Mouse (Mus musculus): Measurements from ENCODE around the gene Spint2. TPM values are rescaled to one million over a fixed set of nuclear protein-coding genes. Genes with fewer than 3 reads are reported as not detected.

The Spint2 gene
- polyA plus RNA-seq, 1 experiment from 2014 or later = 23.8 TPM

DNA sequence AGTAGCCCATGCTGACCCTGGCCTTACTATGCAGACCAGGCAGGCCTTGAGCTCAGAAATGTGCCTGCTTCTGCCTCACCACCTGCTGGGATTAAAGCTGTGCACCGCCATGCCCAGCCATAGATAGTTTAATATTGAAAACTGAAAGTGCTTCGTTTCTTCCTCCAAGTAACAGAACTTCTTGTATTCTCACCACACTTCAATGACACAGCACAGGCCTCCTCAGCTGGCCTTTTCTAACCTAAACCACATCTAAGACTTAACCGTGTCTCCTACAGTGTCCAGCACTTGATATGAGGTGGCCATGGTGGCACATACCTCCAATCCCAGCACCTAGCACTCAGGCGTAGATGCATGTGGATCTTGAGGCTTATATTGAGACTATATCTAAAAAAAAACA, 11.3 kb downstream of the Spint2 start:
- Histone ChIP-seq H3K36me3 (no peaks in the 10 kb centered on the region), H3K4me1 (no peaks in the 10 kb centered on the region), H3K27ac (replicated peaks) (no peak overlapping the region), H3K9ac (replicated peaks) (no peak overlapping the region), H3K4me3 (no peak overlapping the region), H3K9me3 (no peaks in the 10 kb centered on the region), H3K4me2 (replicated peaks) (no peak overlapping the region), H3K27me3 (no peaks in the 10 kb centered on the region)
- 91% methylated on average over 4 of the region's 4 CpGs for WGBS
- no peak for ATAC-seq (ENCODE audit: low FRiP score, low read depth)

DNA sequence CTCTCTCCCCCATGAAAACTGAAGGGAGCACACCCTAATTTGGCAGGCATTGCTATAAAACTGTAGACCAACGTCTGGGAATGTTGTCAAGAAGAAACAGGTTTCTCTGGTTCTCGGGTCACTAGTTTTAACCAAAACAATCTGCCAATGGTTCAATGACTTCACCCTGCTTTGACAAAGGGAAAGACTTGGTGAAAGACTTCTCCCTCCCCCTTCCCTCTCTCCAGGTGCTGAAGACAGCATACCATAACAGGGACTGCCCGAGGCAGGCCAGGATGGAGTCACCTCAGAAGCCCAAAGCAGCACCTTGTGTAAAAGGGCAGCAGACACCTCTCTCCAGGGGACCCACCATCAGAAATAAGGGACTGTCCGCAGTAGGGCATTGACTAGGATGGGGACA, 14.8 kb downstream of the Spint2 start:
- Histone ChIP-seq H3K4me3 (no peak overlapping the region), H3K9ac (replicated peaks) (no peak overlapping the region), H3K27me3 (no peaks in the 10 kb centered on the region), H3K4me1 (no peaks in the 10 kb centered on the region), H3K27ac (replicated peaks) (no peak overlapping the region), H3K9me3 (no peaks in the 10 kb centered on the region), H3K4me2 (replicated peaks) (no peak overlapping the region), H3K36me3 (no peaks in the 10 kb centered on the region)
- no peak for ATAC-seq (ENCODE audit: low FRiP score, low read depth)
- 65% methylated on average over 4 of the region's 4 CpGs for WGBS

DNA sequence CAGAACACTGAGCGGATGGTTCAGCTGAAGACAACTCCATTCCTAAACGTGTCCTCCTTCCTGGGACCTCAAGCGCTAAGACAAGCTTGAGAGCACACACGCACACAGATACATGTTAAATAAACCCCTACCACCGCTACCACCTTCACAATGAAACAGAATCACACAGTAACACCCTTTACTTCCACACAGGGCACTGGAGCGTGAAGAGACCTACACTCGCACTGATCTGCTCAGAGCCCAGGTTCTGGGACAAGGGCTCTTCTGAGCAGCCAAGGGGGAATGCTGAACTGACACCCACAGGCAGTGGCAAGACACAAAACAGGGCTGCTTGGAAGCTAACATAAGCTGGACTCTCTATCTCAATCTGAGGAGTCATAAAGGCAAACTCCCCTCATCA, 16.1 kb downstream of the Spint2 start:
- Histone ChIP-seq H3K27ac (replicated peaks) (no peak overlapping the region), H3K36me3 (no peaks in the 10 kb centered on the region), H3K9ac (replicated peaks) (no peak overlapping the region), H3K4me3 (no peak overlapping the region), H3K4me2 (replicated peaks) (no peak overlapping the region), H3K9me3 (no peaks in the 10 kb centered on the region), H3K27me3 (no peaks in the 10 kb centered on the region), H3K4me1 (no peaks in the 10 kb centered on the region)
- ATAC-seq (ENCODE audit: low FRiP score, low read depth) = no peak
- 77% methylated on average over 7 of the region's 7 CpGs for WGBS

DNA sequence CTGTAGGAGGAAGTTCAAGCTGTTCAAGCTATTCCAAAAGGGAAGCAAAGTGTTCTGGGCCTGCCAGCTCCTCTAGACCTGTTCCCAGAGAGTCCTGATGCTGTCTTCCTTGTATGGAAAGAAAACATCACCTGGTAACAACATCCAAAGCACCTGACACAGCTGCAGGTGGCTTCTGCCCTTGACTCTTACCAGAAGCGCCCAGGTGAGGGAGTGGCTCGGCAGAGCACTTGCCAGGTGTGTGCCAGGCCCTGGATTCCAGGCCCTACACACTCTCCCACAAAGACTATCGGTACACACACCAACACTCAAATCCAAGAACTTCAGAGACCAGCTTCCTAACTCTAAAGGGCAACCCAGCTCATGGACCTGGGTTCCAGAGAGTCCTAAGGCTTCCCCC, 17.9 kb downstream of the Spint2 start:
- H3K4me1 ChIP-seq = peaks cover 9% of the 10 kb centered on the region
- no peak for ATAC-seq (ENCODE audit: low FRiP score, low read depth)
- H3K9me3 ChIP-seq = no peaks in the 10 kb centered on the region
- H3K4me2 ChIP-seq (replicated peaks) = no peak overlapping the region
- H3K9ac ChIP-seq (replicated peaks) = no peak overlapping the region
- no peak overlapping the region for H3K27ac ChIP-seq (replicated peaks)
- WGBS = 95% methylated on average over 3 of the region's 3 CpGs
- H3K4me3 ChIP-seq = no peak overlapping the region
- no peaks in the 10 kb centered on the region for H3K27me3 ChIP-seq
- H3K36me3 ChIP-seq = no peaks in the 10 kb centered on the region

DNA sequence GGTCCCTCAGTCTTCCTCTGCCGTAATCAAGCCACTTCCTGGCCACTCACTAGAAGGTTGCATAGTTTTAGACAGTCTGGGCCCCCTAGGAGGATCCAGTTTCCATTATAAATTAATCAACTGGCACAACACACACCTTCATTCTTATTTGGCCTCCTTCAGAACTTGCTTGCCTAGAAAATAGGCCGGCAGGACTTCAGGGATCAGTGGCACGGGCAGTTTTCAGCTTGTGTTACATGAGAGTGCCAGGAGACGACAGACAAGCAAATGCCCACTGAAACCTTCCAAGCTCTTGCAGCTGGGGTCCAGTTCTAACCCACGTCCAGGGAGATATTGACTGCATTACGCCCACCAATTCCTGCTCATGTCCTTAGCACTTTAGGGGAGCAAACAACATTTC, 19.6 kb downstream of the Spint2 start:
- 86% methylated on average over 6 of the region's 6 CpGs for WGBS

DNA sequence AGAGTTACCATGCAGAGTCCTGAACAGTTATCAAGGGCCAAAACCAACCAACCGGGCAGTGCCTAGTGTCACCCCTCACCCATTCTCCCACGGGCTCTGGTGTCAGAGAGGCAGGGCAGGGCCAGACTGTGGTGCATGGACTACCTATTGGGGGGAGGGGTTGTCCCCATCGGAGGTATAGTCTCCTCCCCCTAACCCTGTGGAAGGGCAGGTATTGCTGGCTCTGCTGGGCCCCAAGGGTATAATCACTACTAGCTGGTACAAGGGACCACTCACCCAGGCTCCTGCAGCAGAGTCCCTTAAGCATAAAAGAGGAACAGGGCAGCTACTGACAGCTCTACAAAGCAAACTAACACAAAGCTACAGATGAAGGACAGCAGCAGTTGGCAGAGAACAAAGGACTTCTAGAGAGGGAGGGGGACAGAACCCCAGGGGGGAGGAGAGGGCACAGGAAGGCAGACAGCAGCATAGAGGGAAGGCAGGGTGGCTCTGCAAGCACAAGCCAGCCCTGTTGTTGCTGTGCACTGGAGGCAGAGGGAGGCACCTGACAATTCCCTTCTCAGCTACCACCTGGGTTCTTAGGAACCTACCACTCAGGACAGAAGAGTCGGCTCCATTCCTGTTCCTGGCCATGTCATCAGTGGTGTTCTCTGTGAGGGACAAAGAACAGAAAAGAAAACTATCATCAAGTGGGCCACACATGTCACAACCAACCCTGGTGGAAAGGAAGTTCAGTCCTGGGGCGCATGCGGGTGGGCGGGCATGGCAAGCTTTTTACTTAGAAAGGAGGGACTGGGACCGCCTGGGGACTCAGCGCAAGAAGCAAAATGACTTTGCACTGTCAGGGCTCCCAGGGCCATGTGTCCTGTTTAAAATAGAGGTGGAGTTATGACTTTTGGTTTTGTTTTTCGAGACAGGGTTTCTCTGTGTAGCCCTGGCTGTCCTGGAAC, 21.7 kb downstream of the Spint2 start:
- H3K9ac ChIP-seq (replicated peaks) = no peak overlapping the region; the same call in 1 of the 2 replicates
- ATAC-seq (ENCODE audit: low FRiP score, low read depth) = peak; percentile 77
- no peak overlapping the region for H3K4me2 ChIP-seq (replicated peaks)
- H3K36me3 ChIP-seq = no peaks in the 10 kb centered on the region
- no peaks in the 10 kb centered on the region for H3K9me3 ChIP-seq
- H3K4me1 ChIP-seq = peaks cover 16% of the 10 kb centered on the region
- WGBS = 81% methylated on average over 10 of the region's 10 CpGs
- peak overlapping the region; percentile 36; the same call in 1 of the 2 replicates for H3K27ac ChIP-seq (replicated peaks)
- no peaks in the 10 kb centered on the region for H3K27me3 ChIP-seq
- H3K4me3 ChIP-seq = no peak overlapping the region

More for the DNA sequence above, 19.6 kb downstream of the Spint2 start:
- no peaks in the 10 kb centered on the region for H3K36me3 ChIP-seq
- peaks cover 16% of the 10 kb centered on the region for H3K4me1 ChIP-seq
- H3K4me3 ChIP-seq = no peak overlapping the region
- no peak overlapping the region for H3K27ac ChIP-seq (replicated peaks)
- no peak for ATAC-seq (ENCODE audit: low FRiP score, low read depth)
- H3K27me3 ChIP-seq = no peaks in the 10 kb centered on the region
- H3K9me3 ChIP-seq = no peaks in the 10 kb centered on the region
- no peak overlapping the region for H3K4me2 ChIP-seq (replicated peaks)
- H3K9ac ChIP-seq (replicated peaks) = no peak overlapping the region

DNA sequence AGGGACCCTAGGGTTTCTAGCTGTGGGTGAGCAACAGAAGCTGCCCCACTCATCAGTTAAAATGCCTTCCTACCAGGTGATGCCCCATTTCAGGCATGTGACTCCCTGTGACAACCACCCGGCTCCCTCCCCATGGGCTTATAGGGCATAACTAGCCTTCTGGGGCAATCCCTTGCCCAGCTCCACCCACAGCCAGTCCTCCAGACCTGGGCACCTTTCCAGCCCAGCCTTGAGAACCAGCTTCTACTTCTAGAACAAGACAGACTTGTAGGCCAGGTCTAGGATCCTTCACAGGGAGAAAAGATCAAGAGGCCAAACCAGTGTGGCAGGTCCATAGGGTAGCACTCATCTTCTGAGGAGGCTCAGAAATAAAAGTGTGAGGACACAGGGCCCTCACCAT, 24.3 kb downstream of the Spint2 start:
- Histone ChIP-seq H3K27me3 (no peaks in the 10 kb centered on the region), H3K36me3 (no peaks in the 10 kb centered on the region), H3K4me2 (replicated peaks) (no peak overlapping the region), H3K4me3 (no peak overlapping the region), H3K4me1 (peaks cover 16% of the 10 kb centered on the region), H3K9ac (replicated peaks) (no peak overlapping the region), H3K9me3 (no peaks in the 10 kb centered on the region), H3K27ac (replicated peaks) (no peak overlapping the region)
- ATAC-seq (ENCODE audit: low FRiP score, low read depth) = no peak
- WGBS = 82% methylated on average over 1 of the region's 1 CpGs

DNA sequence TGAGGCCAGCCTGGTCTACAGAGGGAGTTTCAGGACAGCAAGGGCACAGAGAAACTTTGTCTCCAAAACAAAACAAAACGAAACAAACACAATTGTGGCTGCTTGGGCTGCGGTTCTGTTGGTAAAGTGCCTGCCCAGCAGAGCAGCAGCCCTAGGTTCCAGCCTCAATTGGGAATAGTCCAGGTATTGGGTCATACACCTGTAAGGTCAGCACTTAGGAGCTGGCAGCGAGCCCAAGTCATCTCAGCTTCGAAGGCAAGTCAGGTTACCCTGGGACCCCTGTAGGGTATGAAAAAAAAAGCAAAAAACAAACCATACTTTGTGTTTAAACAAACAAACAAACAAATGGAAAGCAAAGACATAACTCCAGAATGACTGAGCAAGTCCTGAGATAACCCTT, 25.8 kb downstream of the Spint2 start:
- no peak overlapping the region for H3K9ac ChIP-seq (replicated peaks)
- no peak for ATAC-seq (ENCODE audit: low FRiP score, low read depth)
- peaks cover 16% of the 10 kb centered on the region for H3K4me1 ChIP-seq
- H3K36me3 ChIP-seq = no peaks in the 10 kb centered on the region
- H3K4me2 ChIP-seq (replicated peaks) = no peak overlapping the region
- no peak overlapping the region for H3K4me3 ChIP-seq
- 84% methylated on average over 4 of the region's 4 CpGs for WGBS
- H3K9me3 ChIP-seq = no peaks in the 10 kb centered on the region
- H3K27me3 ChIP-seq = no peaks in the 10 kb centered on the region
- no peak overlapping the region for H3K27ac ChIP-seq (replicated peaks)

DNA sequence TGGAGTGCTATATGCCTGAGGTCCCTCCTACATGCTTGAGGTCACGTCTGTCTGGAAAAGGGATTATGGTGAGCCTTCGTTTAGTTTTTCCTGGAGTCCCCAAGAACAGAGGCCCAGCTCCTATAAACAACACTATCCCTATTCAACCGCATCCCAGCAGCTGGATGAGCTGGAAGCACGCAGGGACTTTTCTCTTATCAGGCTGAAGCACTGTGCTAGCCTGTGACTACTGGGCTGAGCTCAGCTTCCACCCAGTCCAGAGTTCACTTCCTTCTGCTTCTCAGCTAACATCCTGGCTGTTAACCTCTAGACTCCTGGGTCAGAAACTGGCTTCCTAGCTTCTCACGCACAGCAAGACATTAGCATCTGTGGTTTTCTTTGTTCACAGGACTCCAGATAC, 27.9 kb downstream of the Spint2 start:
- no peak for ATAC-seq (ENCODE audit: low FRiP score, low read depth)
- 51% methylated on average over 5 of the region's 5 CpGs for WGBS
- H3K27ac ChIP-seq (replicated peaks) = no peak overlapping the region

DNA sequence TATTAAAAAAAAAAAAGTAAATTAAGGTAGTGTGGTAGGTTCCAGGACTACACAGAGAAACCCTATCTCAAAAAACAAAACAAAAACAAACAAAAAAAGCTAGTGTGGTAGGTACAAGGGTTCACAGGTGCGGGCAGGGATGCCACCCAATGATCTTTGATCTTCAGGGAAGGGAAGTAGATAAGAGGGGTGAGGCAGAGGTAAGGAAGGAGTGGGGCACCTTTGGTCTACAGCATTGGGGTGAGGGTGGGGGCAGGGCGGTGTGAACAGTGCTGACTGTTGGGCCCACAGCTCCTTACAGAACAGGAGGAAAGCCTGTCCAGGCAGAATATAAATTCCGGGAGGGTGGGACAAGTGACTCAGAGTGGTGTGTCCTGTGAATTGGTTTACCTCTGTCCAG, 30.5 kb downstream of the Spint2 start:
- H3K9ac ChIP-seq (replicated peaks) = no peak overlapping the region
- peaks cover 25% of the 10 kb centered on the region for H3K27me3 ChIP-seq
- H3K4me3 ChIP-seq = no peak overlapping the region
- H3K9me3 ChIP-seq = no peaks in the 10 kb centered on the region
- H3K27ac ChIP-seq (replicated peaks) = no peak overlapping the region
- no peak overlapping the region for H3K4me2 ChIP-seq (replicated peaks)
- 80% methylated on average over 3 of the region's 3 CpGs for WGBS
- H3K36me3 ChIP-seq = peaks cover 4% of the 10 kb centered on the region; the same call in 1 of the 2 replicates
- ATAC-seq (ENCODE audit: low FRiP score, low read depth) = no peak
- peaks cover 14% of the 10 kb centered on the region for H3K4me1 ChIP-seq

More for the DNA sequence above, 27.9 kb downstream of the Spint2 start:
- peaks cover 3% of the 10 kb centered on the region for H3K27me3 ChIP-seq
- H3K36me3 ChIP-seq = no peaks in the 10 kb centered on the region
- H3K4me2 ChIP-seq (replicated peaks) = no peak overlapping the region
- peaks cover 7% of the 10 kb centered on the region; the same call in 1 of the 2 replicates for H3K4me1 ChIP-seq
- H3K4me3 ChIP-seq = no peak overlapping the region
- H3K9me3 ChIP-seq = no peaks in the 10 kb centered on the region
- H3K9ac ChIP-seq (replicated peaks) = no peak overlapping the region

DNA sequence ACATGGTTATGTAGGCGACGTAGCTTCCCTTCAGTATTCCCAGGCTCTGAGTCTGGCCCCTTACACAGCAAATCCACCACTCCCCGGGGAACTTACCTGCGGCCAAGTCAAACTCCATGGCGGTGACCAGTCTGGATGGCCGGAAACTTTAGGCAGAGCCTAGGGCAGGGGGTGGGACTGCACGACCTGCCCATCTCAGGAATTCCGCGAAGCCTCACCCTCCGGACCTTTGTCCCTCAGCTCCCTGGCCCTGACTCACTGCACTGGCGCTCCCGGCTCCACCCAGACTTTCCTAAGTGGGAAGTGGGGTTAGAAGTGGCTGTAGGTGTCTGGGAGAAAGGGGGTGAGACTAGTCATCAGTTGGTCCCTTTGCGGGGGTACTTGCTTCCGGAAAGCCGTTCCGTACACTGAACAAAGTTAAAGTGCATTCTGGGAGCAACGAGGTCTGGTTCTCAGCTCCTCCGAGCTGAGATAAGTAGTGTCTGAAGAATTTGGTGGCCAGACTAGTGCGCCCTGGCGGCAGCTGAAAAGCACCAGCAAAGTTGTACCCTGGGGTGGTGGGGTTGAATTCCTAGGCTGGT, 33.4 kb downstream of the Spint2 start, which contains the start of gene 2200002D01Rik:
Gene 2200002D01Rik (minus strand): TSS at position 206 of the 581 bp plus-strand sequence.
- 12% methylated on average over 20 of the region's 20 CpGs for WGBS
- Histone ChIP-seq H3K9me3 (no peaks in the 10 kb centered on the region), H3K27ac (replicated peaks) (no peak within 1 kb of the TSS), H3K4me1 (peaks cover 14% of the 10 kb centered on the region), H3K36me3 (peaks cover 26% of the 10 kb centered on the region), H3K4me3 (peak within 1 kb of the TSS; percentile 21), H3K9ac (replicated peaks) (no peak within 1 kb of the TSS; the same call in 1 of the 2 replicates), H3K4me2 (replicated peaks) (peak within 1 kb of the TSS; percentile 44), H3K27me3 (peaks cover 25% of the 10 kb centered on the region)
- ATAC-seq (ENCODE audit: low FRiP score, low read depth) = no peak

DNA sequence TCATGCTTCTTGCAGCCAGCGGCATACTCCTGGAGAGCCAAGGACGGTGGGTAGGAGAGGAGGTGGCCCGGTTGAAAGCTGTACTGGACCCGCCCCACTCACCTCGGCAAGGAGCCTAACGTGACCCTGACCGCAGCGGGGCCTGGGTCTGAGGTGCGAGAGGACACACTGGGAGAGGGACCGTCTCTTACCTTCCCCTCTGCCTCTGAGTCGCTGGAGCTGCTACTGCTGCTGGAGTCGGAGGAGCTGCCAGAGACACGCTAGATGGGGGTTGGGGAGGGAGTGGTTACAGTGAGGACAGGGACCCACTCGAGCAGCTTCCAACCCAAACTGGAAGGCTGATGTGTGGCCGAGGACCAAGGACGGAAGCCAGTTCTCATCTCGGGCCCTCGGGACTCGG, 34.0 kb downstream of the Spint2 start:
- H3K27me3 ChIP-seq = peaks cover 25% of the 10 kb centered on the region
- H3K9ac ChIP-seq (replicated peaks) = no peak overlapping the region; the same call in 1 of the 2 replicates
- peak overlapping the region; percentile 44 for H3K4me2 ChIP-seq (replicated peaks)
- peak; percentile 39; the same call in 1 of the 2 replicates for ATAC-seq (ENCODE audit: low FRiP score, low read depth)
- peaks cover 14% of the 10 kb centered on the region for H3K4me1 ChIP-seq
- peak overlapping the region; percentile 21 for H3K4me3 ChIP-seq
- no peak overlapping the region for H3K27ac ChIP-seq (replicated peaks)
- no peaks in the 10 kb centered on the region for H3K9me3 ChIP-seq
- 12% methylated on average over 19 of the region's 19 CpGs for WGBS
- peaks cover 26% of the 10 kb centered on the region for H3K36me3 ChIP-seq
